Mouse (Mus musculus) gastrocnemius, adult 8-10 months (tissue): ENCODE measurements around the gene Pole2. TPM values are rescaled to one million over a fixed set of nuclear protein-coding genes. Genes with fewer than 3 reads are reported as not detected.
"Not testable (repeated sequence)": the region's sequence is repeated elsewhere in the genome, so short reads cannot be mapped to it uniquely, and the experiment has no call there.

ENCODE experiments used
- DNase-seq, 2 experiments: peaks; one replicate each; pipeline ENCODE4 v3.0.0; 2022; ENCODE audit warnings: low spot score in 2 of 2
- total RNA-seq, 4 experiments: library from RNA; stranded (reverse); gene quantifications; 2 replicates each; pipeline ENCODE4 v1.2.4; 2022

Gene Pole2
- total RNA-seq, 4 experiments from 2014 or later: 0.15 to 0.27 (median 0.24) TPM; not detected in 1

DNA sequence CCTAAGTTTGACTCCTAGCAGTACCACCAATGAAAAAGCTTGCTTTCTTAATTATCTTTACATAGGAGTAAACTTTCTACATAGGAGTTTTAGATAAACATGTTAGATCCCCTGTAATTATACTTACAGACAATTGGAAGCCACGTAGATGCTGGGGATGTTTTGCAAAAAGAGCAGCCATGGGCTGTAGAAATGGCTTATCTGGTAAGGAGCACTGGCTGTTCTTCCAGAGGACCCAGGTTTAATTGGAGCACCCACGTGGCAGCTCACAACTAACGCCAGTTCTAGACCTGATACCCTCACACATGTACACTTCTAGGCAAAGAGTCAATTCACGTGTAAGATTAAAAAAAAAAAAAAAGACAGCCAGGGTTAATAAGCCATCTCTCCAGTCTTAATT is 46.2 kb downstream of the Pole2 start:
- DNase-seq: no peak

DNA sequence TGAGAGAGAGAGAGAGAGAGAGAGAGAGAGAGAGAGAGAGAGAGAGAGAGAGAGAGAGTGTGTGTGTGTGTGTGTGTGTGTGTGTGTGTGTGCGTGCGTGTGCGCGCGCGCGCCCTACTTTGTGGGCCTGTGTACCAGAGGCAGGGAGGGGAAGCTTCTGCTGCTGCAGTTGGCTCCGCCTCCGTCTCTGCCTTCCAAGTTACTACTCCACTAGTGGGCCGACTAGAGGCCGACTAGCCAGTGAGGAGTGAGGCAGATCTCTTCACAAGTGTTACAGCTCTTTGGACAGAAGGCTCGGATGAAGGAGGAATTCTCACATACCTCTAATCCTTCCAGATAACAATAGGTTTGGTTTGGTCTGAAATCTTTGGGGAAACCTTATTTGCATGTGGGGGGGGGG is 48.6 kb downstream of the Pole2 start:
- no peak for DNase-seq

DNA sequence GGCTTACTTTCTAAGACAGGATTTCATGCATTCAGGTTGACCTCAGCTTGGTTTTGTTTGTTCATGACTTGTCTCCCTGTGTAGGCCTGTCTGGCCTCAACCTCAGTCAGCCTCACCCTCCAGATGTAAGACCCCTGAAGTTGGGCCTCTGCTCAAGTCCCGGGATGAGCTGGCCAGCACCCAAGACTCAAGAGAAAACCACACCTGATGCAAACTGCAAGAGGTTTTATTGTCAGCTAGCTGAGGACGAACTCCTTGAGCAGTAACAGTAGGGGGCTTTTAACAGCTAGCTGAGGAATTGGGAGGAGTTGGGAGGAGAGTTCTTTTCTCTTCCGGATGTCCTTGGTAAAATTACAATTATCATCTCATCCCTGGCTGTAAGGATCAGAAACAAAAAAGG is 50.5 kb downstream of the Pole2 start:
- DNase-seq: no peak

DNA sequence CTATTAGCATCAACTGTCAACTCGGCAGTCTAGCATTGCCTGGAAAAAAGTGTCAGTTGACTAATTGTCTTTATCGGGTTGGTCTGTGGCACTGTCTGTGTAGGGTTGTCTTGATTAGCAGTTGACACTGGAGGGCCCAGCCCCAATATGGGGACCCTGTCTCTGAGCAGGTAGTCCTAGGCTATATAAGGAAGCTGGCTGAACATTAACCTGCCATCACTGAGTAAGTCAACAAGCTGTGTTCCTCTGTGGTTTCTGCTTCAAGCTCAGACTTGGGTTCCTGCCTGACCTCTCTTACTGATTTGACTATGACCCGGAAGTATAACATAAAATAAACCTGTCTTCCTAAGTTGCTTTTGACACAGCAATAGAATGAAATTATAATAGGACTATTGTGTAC is 52.0 kb downstream of the Pole2 start:
- DNase-seq: no peak

DNA sequence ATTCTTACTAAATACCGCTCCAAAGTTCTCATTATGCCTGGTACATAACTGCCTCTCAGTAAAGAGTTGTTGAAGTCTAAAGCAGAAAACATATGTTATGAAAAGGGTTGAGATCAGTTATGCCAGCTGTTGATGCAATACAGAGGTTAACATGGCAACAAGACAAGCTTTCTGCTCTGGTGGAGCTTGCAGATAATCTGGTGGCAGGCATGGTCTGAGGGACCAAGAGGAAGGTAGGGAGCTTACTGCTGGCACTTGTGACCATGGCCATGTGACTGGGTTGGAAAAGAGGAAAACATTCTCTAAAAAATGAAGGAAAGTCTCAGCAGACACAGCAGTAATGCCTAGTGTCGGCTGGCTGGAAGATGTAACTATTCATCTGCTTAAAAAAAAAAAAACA is 56.7 kb downstream of the Pole2 start:
- DNase-seq: no peak

- peak; percentile 84 to 87 for DNase-seq
Measured at GRCm38 (mm10) chr12:69168461-69169106, 59.4 kb downstream of the Pole2 start, which contains the start of gene Lrr1. Gene Lrr1, plus strand, starts transcription at chr12:69168814.

- no peak for DNase-seq
Measured at GRCm38 (mm10) chr12:69167656-69168460, 60.1 kb downstream of the Pole2 start.

DNA sequence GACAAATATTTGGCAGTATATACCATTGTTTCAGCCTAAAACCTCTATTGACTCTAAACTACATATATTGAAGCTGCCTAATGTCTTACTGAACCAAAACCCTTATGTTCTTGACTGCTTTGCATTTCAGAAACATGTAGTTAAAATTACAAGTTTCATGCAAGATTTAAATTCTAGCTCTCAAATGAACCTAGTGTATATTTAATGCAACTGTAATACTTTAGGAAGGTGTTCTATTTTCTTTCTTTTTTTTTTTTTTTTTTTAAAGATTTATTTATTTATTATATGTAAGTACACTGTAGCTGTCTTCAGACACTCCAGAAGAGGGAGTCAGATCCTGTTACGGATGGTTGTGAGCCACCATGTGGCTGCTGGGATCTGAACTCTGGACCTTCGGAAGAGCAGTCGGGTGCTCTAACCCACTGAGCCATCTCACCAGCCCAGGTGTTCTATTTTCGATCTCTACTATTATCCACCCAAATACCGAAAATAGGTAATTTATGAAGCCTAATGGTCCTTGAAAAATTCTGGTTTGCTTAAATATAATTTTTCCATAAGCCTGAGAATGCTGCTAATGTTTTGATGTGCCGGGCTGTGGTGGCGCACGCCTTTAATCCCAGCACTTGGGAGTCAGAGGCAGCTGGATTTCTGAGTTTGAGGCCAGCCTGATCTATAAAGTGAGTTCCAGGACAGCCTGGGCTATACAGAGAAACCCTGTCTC is 61.0 kb downstream of the Pole2 start:
- not testable (repeated sequence) for DNase-seq

GRCm38 (mm10) chr12:69164904-69165303 is 63.1 kb downstream of the Pole2 start:
- no peak for DNase-seq

GRCm38 (mm10) chr12:69163586-69163985 is 64.4 kb downstream of the Pole2 start:
- DNase-seq: not testable (repeated sequence)

GRCm38 (mm10) chr12:69160677-69161076 is 67.3 kb downstream of the Pole2 start:
- DNase-seq: not testable (repeated sequence)

GRCm38 (mm10) chr12:69159578-69159940 is 68.4 kb downstream of the Pole2 start:
- no peak for DNase-seq

DNA sequence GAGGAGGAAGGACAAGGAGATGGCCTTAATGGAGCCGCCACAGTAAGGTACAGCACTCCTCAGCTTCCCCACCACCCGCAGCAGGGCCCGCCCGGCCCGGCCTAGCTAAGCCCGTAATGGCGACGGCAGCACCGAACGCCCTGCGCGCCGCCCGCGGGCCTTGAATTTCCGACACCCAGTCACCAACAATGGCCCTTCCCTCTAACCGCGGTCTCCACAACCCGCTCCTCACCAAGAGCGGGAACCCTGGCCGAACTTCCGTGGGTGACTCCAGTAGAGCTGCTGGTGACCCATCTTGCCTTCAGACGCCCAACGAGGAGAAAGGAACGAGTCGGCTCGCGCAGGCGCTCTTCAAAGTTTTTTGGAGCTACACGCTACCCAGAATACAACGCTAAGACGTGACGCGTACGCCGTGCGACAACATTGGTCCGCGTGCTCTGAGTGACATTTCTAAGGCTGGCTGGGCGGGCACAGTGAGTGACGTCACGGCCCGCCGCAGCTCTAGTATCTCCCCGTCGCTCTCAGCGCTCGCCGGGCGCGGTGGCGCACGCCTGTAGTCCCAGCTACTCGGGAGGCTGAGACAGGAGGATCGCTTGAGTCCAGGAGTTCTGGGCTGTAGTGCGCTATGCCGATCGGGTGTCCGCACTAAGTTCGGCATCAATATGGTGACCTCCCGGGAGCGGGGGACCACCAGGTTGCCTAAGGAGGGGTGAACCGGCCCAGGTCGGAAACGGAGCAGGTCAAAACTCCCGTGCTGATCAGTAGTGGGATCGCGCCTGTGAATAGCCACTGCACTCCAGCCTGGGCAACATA is 69.0 kb downstream of the Pole2 start, which contains the start of gene Rps29:
Rps29 (minus strand) TSS at position 422 of the 813 bp plus-strand sequence.
- DNase-seq: peak; percentile 95 to 97

DNA sequence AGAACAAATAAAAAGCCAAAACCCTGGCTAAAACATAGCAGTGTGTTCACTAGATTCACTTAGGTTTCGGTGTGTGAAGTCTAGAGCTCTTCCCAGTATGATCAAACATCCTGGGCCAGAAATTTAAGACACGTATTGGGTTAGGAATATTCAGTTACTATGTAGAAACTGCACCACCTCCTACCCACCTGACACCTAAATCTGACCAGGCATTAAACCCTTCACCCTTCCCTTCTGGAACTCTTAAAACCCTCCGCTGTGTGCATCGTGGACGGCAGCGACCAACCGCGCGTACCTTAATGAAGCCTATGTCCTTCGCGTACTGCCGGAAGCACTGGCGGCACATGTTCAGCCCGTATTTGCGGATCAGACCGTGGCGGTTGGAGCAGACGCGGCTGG is 69.6 kb downstream of the Pole2 start:
- no peak for DNase-seq

GRCm38 (mm10) chr12:69157107-69157506 is 70.9 kb downstream of the Pole2 start:
- no peak for DNase-seq

DNA sequence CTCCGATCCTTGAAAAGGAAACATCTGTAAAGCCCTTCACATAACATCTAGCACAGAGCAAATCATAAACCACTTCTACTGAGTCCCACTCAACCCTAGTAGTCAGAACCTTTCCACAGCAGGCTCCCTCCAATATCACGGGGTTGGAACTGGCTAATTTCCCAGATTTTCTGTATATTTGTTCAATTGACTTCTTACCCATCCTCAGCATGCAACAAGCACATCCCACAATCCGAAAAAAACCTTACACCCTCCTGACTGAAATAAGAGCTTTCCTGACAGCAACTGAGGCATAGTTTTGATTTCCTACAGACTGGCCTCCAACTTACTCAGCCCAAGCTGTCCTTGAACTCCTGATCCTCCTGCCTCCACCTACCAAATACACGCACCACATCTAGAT is 71.6 kb downstream of the Pole2 start:
- DNase-seq: no peak

DNA sequence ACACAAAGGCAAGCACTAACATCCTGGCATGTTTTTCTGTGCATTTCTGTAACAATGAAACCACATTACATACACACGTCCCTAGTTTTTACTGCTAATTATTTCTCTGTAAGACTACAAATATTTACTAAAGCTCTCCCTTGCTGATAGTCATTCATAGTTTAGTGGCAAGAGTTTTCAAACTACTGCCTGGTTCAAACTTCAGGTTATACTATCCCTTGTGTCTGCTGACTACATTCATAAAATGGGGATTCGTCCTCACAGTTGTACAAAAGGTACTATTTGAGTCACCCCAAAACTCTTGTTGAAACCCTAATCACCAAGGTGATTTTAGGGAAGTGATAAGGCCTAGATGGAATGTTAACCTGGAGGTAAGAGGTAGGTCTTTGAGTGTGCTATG is 72.1 kb downstream of the Pole2 start:
- no peak for DNase-seq
